Mouse (Mus musculus) G1E (cell line): ENCODE measurements around the gene Tph2.

Experiments used
- CTCF ChIP-seq: IDR thresholded peaks from 2 replicates; pipeline ENCODE4 v1.5.1; 2012; ENCODE audit warnings: low read depth, low read length, inconsistent platforms, mixed read lengths
- GATA1 ChIP-seq: IDR thresholded peaks from 2 replicates; pipeline ENCODE4 v1.6.1; 2012; ENCODE audit warnings: borderline replicate concordance, low read length, inconsistent platforms, mixed read lengths
- GATA2 ChIP-seq: IDR thresholded peaks from 2 replicates; pipeline ENCODE4 v1.6.1; 2012; ENCODE audit warnings: low read depth, low read length, inconsistent platforms, borderline replicate concordance
- POLR2AphosphoS5 ChIP-seq: IDR thresholded peaks from 2 replicates; pipeline ENCODE4 v1.6.1; 2012; ENCODE audit warnings: low read depth, low read length, inconsistent platforms; ENCODE audit not compliant: insufficient replicate concordance
- TAL1 ChIP-seq: conservative IDR thresholded peaks from 2 replicates; pipeline ENCODE4 v1.6.1; 2012; ENCODE audit warnings: low read depth, low read length, inconsistent platforms, mixed read lengths

DNA sequence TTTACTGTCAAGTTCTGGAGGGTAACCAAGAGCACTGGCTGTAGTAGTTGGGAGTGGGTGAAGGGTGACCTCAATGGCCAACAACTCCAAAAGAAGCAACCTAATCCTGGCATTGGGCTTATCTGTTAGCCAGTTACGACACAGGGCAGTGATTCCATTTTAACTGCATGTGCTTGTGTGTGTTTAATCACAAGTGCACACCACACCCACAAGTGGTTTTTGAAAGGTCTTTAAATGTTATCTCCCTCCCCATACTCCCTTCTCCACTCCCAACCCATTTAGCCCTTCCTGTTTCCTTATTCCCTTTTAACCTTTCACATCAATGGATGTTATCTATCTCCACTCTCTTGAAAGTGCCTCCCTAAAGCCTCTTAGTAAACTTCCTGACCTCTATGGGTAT is 20.5 kb upstream of the Tph2 start:
- TF ChIP-seq CTCF (no peak), TAL1 (peak; percentile 41; the same call in 1 of the 2 replicates), GATA1 (no peak), POLR2AphosphoS5 (no peak), GATA2 (no peak)
